Mouse (Mus musculus): ENCODE measurements at regions not wholly inside any gene's neighbourhood (a gene's known extent, or its start where the extent isn't known, plus 50 kb on each side); places are given as distances from the start of the nearest gene placed in this dataset.

DNA sequence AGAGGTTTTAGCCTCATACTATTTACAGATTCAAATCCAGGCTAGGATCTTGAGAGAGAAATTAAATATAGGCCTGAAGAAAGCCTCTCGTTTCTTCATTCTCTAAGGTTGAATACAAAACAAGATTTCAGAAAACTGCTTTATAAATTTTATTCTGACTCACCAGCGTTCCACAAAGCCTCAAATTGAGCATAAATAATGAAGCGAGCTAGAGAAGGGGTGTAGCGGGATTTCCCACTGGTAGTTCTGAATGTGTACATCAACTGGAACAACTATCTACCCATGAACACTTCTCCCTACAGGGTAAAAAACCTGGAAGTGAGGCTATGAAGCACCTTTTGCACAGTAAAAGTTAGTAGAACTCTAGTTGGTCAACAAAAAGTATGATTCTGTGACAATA lies 72.3 kb upstream of the Adam34 start:
- TF ChIP-seq POLR2A (IDR thresholded peaks at IDR 0.05; ENCODE audit: borderline replicate concordance, extremely low read depth, insufficient read depth, insufficient read length, poor library complexity, severe bottlenecking): no peak
- no peak for TF ChIP-seq CTCF (IDR thresholded peaks at IDR 0.05; ENCODE audit: borderline replicate concordance, extremely low read depth, insufficient read depth, insufficient read length)
- DNase-seq (ENCODE audit: low read depth): peak; percentile 13
